Mouse (Mus musculus): ENCODE measurements at regions not wholly inside any gene's neighbourhood (a gene's known extent, or its start where the extent isn't known, plus 50 kb on each side); places are given as distances from the start of the nearest gene placed in this dataset.

- no peak for TF ChIP-seq CTCF (IDR thresholded peaks at IDR 0.05)
- H3K27ac ChIP-seq: no peak overlapping the region
- intact Hi-C loops (cut with DNase I): no loop called here
- DNase-seq (ENCODE audit: extremely low spot score in 1 of 2, low spot score in 2 of 2): no peak
- H3K4me3 ChIP-seq: no peak overlapping the region
Observed at GRCm38 (mm10) chr3:65891594-65891993, 66.5 kb downstream of the Ccnl1 start.

GRCm38 (mm10) chr3:65891139-65891538 lies 66.9 kb downstream of the Ccnl1 start:
- Histone ChIP-seq H3K27ac (no peak overlapping the region), H3K4me3 (no peak overlapping the region)
- intact Hi-C loops (cut with DNase I): no loop called here
- DNase-seq (ENCODE audit: extremely low spot score in 1 of 2, low spot score in 2 of 2): no peak
- no peak for TF ChIP-seq CTCF (IDR thresholded peaks at IDR 0.05)

GRCm38 (mm10) chr3:65888921-65889320 lies 69.1 kb downstream of the Ccnl1 start:
- no peak overlapping the region for H3K4me3 ChIP-seq
- intact Hi-C loops (cut with DNase I): loop anchor here (10.0 kb wide), 1 partner anchor 774 kb away; no protein-coding TSS in a partner anchor
- no peak overlapping the region for H3K27ac ChIP-seq
- no peak for DNase-seq (ENCODE audit: extremely low spot score in 1 of 2, low spot score in 2 of 2)
- no peak for TF ChIP-seq CTCF (IDR thresholded peaks at IDR 0.05)

GRCm38 (mm10) chr3:65884571-65885011 lies 73.5 kb downstream of the Ccnl1 start:
- no peak overlapping the region for H3K4me3 ChIP-seq
- intact Hi-C loops (cut with DNase I): loop anchor here (1.0 to 10.0 kb wide), 4 partner anchors 15 to 770 kb away; no protein-coding TSS in a partner anchor
- TF ChIP-seq CTCF (IDR thresholded peaks at IDR 0.05): no peak
- no peak overlapping the region for H3K27ac ChIP-seq
- DNase-seq (ENCODE audit: extremely low spot score in 1 of 2, low spot score in 2 of 2): peak; percentile 74 to 75

- DNase-seq (ENCODE audit: extremely low spot score in 1 of 2, low spot score in 2 of 2): no peak
- Histone ChIP-seq H3K4me3 (no peak overlapping the region), H3K27ac (no peak overlapping the region)
- TF ChIP-seq CTCF (IDR thresholded peaks at IDR 0.05): no peak
- intact Hi-C loops (cut with DNase I): loop anchor here (10.0 kb wide), 1 partner anchor 767 kb away; no protein-coding TSS in a partner anchor
Observed at GRCm38 (mm10) chr3:65882123-65882522, 75.9 kb downstream of the Ccnl1 start.

Measured in left cerebral cortex, adult 2 months (tissue).